Mouse (Mus musculus) adrenal gland, adult 18-20 months (tissue): ENCODE data around the gene Uqcc2. TPM values are rescaled to one million over a fixed set of nuclear protein-coding genes. Genes with fewer than 3 reads are reported as not detected.

Source experiments
- DNase-seq, 2 experiments: peaks; one replicate each; pipeline ENCODE4 v3.0.0; 2021 to 2022; ENCODE audit warnings: low spot score in 2 of 2
- total RNA-seq, 2 experiments: library from RNA; stranded (reverse); gene quantifications; 1 replicate in 1 of 2; 2 replicates in 1 of 2; pipeline ENCODE4 v1.2.3; 2021

Uqcc2 gene
- total RNA-seq, 2 experiments from 2014 or later: 266 to 331 TPM

DNA sequence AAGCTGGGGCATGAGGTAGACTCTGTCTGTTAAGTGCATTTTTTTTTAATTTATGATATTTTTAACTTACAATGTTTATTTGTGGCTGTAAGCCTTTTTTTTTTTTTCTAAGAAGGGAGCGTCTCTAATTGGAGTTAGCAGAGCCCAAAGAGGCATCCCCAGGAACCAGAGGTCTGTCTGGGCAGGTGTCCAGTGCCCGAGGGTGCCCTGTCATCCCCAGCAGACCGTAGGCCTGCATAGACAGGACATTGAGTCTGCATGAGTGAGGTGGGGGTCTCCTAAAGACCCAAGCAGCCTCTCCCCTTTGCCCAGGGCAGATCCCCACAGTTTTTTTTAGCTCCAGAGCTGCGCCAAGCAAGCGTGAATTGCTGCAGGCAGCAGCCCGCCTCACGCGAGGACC, 22.0 kb upstream of the Uqcc2 start:
- no peak for DNase-seq

DNA sequence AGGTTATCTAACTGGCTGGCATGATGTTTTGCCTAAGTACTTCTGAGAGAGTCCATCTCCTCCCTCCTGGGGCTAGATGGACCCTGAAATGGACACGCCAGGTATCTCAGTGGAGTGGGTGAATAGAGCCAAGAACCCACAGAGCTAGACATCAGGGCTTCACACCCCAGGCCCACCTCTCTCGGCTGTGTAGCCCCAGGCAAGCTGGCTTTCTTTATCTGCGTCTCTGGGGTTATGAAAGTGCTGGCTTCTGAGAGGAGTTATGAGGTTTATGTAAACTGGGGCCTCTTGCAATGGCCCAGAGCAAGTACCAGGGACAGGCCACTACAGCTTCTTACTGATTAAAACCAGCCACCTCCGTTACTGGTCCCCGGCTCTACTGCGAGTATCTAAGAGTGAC, 21.2 kb upstream of the Uqcc2 start:
- DNase-seq: no peak

DNA sequence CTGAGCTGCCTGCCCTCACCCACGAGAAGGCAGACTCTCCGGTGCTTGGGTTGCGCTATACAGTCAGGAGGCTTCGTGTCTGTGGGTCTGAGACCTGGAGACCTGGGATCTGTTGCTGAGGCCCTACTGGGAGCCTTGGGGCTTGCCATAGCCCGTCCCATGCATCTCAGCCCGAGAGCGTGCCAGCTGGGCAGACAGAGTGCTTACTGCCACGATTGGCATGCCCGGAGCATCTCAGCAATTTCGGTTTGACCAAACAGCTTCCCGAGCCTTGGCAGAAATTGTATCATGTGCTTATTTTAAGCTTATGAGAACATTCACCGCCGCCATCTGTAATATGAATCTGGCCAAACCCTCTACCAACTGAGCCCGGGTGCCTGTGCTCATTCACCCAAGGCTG, 20.5 kb upstream of the Uqcc2 start:
- no peak for DNase-seq

DNA sequence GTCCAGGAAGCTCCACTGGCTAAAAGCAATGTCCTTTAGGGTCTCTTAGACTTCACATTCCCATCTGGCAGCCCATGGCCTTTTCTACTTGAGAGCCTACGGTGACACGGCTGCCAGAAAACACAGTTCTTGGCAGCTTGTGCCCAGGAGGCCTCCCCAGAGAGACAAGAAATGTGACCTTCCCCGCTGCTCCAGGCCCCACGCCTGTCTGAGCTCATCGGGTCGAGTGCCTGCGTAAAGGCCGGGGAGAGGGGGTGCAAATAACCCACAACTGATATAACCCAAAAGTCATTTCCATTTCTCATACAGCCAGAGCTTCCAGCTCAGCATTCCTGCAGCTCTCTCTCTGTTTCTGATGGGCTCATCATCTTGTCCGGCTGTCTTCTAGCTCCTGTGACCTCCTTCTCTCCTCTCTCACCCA, 20.1 kb upstream of the Uqcc2 start:
- peak; percentile 55 to 61 for DNase-seq

DNA sequence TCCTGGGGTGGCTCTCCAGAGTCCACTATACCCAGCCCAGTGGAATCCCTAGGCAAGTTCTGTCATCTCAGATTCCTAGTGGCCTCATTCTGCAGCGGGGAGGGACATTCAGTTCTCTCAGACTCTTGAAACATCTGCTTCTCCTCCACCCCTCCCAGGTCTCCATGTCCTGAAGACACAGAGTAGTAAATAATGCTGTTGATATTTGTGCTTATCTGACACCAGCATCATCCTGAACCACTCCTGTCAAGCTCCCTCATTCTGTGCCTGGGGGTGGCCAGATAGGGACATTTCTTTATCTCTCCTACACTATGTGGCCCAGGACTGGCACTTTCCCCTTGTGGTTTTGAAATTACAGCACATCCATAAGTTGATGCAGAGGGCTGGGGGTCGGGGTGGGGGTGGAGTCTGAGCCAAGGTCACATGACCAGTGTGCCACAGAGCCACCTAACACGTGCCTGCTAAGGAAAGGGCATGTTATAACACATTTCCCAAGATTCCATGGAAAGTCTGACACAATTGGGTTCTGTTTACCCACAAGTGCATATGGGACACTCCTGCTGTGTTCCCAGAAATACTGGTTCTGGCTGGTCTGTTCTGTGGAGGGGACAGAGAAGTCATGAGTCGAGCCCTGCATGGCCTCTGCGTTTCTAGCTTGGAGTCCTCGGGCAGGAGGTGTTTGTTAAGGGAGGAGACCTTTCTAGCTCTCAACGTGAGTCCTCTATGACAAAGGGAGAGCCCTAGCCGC, 19.4 kb upstream of the Uqcc2 start:
- DNase-seq: no peak

DNA sequence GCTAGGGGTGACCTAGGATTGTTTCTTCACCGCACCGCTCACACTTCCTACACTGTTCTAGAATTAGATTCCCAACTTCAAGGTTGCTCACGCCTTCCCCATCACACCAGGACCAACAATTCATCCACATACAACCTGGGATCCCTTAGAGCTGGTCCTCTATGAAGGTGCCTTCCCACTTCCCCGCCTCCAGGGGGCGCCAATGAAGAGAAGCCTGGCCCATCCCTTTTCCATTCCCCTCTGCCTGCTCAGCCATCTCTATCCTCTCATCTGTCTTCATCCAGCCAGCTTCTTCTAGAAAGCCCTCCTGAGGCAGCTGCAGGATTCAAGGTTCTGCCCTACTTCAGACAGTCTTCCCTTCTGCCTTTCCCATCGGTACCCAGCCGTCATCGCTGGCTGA, 17.7 kb upstream of the Uqcc2 start:
- no peak for DNase-seq

DNA sequence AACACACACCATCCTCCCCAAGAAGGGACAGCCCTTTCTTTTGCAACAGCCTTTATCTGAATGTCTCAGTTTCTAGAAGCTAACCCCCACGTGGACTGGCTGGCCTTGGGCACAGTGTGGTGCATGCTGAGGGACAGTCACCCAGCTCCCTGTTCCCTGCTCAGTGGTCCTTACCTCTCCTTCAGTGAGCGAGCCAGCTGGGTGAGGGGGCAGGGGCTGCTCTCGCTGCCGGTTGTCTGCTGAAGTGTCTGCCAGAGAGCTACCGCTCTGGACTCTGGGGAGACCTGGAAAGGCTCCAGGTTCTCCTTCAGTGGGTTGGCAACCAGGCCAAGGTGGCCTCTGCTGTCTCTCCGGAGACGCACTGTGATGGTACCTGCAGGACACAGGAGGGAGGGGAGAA, 17.2 kb upstream of the Uqcc2 start:
- no peak for DNase-seq

DNA sequence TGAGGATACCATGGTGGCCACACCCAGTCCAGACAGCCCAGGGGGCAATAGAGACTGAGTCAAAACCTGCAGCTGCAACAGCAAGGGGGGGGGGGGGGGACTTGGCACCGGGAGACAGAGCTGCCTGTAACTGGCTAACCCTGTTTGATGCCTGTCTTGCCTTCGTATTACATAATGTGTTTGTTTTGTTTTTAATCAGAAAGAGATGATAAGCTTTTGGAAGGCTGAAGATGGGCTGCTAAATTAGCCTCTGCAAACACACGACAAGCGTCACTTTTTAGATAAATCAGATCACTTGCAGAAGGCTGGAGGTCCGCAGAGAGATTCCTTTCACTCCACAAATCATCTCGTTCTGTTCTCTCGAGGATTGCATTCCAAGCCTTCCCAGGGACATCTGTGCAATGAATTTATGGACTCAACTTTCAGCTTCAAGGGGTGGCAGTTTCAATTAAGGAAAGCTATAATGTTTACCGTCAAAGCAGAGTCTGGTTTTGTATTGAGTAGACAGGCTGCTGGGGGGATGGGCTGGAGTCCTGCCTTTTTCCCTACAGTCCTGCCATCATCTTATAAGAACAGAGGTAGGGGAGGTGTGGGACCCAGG, 12.7 kb upstream of the Uqcc2 start:
- DNase-seq: no peak

DNA sequence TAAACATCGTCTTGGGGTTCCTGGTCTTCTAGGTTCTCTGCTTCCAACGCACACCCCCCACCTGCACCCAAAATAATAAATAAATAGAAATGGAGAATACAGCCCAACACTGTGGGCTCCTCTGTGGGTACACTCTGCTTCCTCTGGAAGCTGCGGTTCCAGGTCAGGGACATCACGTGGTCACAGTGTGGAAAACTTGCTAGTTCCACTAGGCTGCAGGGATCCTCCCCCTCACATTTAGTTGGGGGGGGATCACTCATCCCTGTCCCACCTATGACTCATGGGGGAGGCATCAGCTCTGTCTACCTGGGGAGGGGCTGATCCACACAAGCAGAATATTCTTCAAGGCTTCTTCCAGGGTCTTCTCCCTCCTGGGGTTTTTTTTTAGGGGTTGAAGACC, 10.4 kb upstream of the Uqcc2 start:
- no peak for DNase-seq

DNA sequence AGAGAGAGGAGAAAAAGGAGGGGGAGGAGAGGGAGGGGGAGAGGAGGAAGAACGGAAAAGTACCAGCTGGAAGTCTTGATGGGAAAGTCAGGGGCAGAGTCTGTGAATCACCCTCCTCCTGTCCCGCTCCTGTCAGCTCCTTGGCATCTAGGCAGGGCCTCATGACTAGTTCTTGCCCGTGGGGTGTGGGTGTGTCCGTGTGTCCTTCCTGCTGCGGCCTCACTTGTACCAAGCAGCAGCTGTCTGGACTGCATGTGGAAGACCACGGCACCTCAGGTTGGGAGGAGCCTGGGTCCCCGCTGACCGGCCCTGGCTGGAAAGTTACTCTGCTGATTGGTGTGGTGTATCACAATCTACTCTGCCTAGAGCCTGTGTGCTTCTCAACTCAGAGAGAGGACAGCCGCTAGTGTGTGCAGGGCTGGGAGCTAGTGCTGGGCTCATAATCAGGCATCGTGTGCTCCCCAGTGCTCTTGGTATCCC, 8.3 kb upstream of the Uqcc2 start:
- peak in 1 of 2 experiments; percentile 61 for DNase-seq

DNA sequence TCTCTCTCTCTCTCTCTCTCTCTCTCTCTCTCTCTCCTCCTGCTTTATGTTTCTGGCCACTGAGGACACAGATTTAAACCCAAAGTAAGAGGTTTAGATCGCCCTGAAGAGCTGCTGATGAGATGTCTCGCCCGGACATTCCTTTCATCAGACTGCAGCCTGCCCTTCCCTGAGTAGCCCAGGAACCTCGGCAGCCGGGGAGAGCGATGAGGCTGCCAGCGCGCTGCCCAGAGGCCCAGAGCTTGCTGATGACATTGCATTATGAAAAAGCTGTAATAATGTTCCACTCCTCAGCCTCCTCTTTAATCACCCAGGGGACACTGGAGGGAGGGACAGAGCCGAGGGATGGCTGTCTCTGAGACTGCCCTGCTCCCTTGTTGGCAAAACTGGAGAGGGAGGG, 6.5 kb upstream of the Uqcc2 start:
- no peak for DNase-seq

DNA sequence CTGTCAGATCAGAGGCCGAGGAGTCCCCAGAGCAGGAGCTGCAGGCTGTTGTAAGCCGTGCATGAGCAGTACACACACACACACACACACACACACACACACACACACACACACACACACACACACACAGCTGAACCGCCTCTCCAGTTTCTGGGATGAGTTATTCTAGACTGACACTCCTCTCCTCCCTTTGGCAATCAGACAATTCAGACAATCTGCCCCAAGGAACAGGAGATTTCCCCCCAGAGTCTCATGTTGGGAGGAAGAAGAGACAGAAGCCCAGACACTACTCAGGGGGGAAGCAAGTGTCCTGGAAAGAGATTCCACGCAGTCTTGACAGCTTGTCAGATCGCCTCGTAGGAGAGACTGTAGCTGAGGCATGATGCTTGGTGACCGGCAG, 5.6 kb upstream of the Uqcc2 start:
- no peak for DNase-seq

DNA sequence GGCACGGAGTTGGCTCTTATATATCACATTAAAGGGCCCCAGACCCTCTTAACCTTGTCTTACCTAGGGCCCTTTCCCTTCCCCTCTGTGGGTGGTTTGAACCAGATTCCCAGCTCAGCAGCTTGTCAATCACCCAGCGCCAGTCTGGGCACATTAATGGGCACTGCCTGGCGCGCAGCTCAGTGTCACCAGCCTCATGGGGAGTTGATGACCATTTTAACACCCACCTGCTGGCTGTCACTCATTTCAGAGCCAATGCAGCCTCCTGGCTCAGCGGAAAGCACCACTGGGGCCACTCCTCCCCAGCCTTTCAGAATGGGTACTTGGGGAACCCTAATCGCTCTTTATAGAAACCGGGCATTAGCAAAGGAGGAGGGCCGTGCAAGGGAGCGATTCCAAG, 4.7 kb upstream of the Uqcc2 start:
- DNase-seq: no peak

DNA sequence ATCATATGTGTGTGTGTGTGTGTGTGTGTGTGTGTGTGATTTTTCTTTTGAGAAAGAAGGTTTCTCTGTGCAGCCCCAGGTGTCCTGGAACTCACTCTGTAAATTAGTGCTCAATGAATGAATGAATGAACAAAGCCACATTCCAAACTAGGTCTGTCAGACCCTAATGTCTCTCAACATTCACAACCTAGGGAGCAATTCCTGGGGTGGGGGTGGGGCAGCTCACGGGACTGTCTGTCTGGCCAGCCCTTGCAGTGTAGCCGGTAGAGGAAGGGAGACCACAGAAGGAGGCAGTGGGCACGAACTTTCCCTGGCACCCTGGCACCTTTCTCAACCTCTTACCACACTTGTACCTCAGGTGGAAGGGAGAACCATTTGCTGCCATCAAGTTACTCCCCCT, 999 bp upstream of the Uqcc2 start:
- no peak for DNase-seq

DNA sequence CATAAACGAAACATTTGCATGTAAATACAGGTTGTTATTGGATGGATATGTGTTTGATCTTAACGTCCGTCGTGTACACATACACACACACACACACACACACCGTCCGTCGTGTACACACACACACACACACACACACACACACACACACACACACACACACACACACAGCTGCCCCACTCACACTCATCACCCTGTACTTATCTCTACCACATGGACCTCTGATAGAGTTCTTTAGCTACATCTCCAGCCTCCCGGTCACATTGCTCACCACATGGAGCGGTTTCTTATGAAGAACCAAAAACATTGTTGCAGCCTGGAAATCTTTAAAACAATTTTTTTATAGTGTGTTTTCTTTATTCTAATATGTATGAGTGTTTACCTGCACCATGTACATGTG, 471 bp upstream of the Uqcc2 start:
- DNase-seq: no peak

DNA sequence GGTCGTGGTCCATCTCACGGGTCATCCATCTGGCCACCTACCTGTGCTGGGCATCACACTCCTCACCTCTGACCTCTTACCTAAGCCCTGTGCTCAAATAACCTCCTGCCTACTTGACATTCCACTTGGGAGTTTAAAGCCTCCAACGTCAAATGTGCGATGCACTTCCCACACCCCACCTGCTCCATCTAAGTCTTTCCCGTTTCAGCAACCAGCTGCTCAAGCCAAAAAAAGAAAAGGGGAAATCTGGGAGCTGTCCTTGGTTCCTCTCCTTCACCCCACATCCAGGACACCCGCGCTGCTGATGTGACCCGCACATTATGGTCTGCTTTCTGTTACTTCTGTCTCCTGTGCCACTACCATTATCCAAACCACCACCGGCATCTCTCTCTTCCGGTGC, 1.5 kb downstream of the Uqcc2 start:
- no peak for DNase-seq

DNA sequence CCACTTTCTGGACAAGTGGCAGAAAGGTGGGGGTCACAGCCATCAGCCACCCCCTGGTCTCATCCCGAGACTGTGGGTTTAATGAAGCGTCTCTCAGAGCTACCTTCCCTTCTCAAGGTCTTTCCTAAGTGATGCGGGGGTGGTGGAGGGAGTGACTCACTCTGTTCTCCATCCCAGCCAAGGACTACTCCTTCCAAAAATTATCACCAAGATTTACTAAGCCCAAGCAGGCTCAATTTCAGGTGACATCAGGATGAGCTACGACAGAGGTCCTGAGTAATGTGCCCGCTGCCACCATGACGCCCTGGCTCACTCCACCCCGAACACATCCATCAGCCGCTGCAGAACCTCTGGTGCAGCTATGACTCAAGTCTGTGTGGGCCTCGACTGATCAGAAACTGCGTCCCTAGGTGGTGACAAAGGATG, 2.5 kb downstream of the Uqcc2 start:
- DNase-seq: peak in 1 of 2 experiments; percentile 49

DNA sequence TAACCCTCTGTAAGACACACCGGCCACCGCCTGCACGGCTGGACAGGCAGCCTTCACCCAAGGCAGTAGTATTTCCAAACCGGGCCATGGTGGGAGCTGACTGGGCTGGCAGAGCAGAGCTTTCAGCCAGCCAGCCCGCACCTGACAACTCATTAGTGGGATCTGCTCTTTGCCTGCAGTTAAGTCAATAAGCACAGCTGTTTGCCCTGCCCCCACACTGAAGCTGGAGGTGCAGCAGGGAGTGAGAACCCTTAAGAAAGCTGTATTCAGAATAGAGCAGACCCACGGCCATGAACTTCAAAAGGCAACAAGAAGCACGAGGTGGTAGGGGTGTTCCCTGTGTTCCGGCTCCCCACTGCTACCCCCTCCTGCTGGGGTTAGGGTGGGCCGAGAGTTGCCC, 3.5 kb downstream of the Uqcc2 start:
- no peak for DNase-seq

DNA sequence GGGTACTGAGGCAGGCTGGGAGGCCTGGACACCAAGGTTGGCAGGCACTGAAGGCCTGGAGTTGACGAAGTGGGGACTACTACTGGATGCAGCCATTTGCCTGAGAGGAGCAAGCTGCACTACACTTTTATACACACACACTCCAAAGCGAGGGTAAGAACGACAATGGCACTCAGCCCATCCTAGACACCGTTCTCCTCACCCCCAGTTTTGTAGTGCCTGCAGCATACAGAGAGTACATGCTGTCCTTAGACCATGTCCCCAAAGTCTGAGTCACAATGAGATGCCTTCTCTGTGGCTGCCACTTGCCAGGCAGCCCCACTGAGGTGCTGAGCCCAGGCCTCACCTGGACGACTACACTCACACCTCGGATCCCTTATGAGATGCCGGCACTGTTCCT, 3.9 kb downstream of the Uqcc2 start:
- no peak for DNase-seq

DNA sequence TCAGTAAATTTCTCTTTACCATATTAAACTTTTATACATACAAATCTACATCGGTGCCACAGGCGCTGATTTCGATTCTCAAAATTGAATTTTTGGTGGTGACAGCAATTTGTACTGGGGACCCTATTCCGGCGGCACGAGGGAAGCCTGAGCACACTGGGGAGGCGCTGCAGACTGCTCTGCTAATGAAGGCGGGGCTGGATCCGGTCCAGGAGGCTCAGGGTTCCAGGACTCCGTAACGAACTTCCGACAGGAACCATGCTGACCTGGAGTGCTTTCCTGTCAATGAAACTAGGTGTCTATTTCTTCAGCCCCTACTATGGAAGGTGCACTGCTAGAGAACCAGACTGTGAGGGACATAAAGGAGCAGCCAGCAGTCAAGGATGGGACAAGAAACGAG, 4.4 kb downstream of the Uqcc2 start:
- DNase-seq: no peak

DNA sequence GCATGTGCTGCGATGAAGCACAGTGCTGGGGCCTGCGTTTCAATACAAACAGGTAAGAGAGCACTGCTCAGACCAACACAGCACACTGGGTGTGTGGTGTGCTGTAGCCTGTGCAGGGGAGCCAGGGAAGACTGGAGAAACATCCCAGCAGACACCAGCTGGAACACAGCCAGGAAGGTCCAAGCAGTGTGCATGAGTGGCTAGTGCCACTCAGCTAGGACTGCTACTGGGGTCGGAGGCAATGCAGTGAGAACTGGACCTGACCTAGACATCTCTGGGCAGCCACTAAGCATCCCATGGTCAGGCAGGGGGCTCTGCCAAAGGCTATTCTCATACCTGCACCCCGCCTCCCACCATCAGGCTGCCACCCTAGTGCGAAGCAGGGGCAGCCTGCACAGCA, 5.5 kb downstream of the Uqcc2 start:
- no peak for DNase-seq

DNA sequence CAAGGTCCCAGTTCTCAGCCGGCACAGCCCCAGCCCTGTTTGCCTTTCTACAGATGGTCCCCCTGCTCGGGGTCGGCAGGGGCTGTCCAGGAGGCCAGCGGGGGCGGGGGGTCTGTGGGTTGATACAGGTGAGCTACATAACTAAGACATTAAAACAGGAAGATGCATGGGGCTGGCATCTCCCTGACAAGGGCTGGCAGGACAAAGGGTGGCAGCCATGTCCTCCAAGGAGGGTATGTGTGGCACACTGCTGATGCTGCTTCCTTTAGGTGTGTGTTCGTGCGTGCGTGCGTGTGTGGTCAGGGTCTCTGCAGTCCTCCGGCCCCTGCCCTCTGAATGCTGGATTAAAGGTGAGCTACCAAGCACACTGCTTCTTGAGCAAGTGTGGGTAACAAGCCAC, 6.7 kb downstream of the Uqcc2 start:
- DNase-seq: no peak

DNA sequence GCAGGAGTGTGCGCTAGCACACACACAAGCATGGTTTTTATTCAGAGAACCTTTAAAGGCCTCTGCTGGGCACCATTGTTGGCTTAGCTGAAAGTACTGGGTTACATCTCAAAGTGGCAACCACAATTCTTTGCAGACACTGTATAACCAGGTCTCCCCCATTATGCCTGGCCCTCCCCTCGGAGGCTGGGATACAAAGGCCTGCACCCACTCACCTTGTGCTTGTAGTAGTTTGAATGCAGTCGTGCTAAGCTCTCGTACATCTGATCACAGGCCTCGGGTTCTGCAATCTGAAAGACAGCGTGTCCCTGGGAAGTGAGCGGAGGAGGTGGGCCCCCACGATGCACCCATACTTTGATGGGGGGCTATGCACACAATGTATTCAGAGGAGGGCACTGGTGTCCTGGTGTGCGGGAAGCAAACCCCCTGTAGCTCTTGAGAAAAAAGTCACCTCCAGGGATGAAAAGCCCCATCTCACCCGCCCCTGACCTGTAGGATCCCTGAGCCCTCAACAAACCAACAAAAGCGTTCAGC, 8.0 kb downstream of the Uqcc2 start:
- DNase-seq: no peak
